Mouse (Mus musculus): ENCODE results near the gene Hsph1. TPM values are rescaled to one million over a fixed set of nuclear protein-coding genes. Genes with fewer than 3 reads are reported as not detected.

Hsph1 gene
- total RNA-seq, 2 experiments from 2014 or later, result 251 to 280 TPM

GRCm38 (mm10) chr5:149607083-149607720 is 29.0 kb downstream of the Hsph1 start:
- intact Hi-C loops (cut with DNase I), result no loop called here
- DNase-seq (ENCODE audit: low spot score in 2 of 2), result no peak

DNA sequence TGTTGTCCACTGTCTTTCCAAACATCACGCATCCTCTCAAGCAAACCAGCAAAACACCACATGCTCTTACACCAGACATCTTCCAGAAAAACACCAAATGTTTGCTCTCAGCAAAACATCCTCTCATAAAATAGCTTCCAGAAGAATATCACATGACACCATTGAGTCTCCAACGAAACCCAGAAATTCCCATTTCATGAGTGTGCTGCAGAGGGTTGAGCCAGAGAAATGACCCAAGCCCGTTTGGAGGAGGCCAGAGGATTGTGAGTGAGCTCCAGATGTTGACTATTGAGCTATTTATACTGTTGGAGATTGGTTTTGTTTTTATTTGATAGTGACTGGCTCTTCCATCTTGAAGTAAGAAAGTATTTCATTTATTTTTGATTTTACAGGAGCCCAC is 32.9 kb downstream of the Hsph1 start:
- intact Hi-C loops (cut with DNase I), result no loop called here
- DNase-seq (ENCODE audit: low spot score in 2 of 2), result no peak

- intact Hi-C loops (cut with DNase I), result no loop called here
- peak in 1 of 2 experiments; percentile 30 for DNase-seq (ENCODE audit: low spot score in 2 of 2)
Observed at GRCm38 (mm10) chr5:149601996-149602395, 34.2 kb downstream of the Hsph1 start.

GRCm38 (mm10) chr5:149597351-149597750 is 38.8 kb downstream of the Hsph1 start:
- DNase-seq (ENCODE audit: low spot score in 2 of 2), result no peak
- intact Hi-C loops (cut with DNase I), result no loop called here

DNA sequence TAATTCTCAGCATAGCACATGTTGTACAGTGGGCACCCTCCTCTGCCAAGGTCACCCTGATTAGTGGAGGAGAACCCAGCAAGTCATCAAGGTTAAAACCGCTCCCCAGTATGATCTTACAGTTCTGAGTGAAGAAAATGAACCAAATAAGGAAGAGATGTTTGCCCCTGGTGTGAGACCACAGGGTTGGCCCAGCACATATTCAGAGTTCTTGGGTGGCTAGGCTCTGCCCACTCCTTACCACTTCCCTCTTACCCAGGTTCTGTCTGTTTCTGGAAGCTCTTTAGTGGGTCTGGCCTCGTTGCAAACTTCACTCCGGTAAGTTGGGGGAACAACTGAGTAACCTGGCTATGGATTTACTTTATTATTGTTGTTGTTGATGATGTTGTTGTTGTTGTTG is 42.0 kb downstream of the Hsph1 start:
- intact Hi-C loops (cut with DNase I), result no loop called here
- DNase-seq (ENCODE audit: low spot score in 2 of 2), result no peak

GRCm38 (mm10) chr5:149589932-149590331 is 46.2 kb downstream of the Hsph1 start:
- no peak for DNase-seq (ENCODE audit: low spot score in 2 of 2)
- intact Hi-C loops (cut with DNase I), result no loop called here

DNA sequence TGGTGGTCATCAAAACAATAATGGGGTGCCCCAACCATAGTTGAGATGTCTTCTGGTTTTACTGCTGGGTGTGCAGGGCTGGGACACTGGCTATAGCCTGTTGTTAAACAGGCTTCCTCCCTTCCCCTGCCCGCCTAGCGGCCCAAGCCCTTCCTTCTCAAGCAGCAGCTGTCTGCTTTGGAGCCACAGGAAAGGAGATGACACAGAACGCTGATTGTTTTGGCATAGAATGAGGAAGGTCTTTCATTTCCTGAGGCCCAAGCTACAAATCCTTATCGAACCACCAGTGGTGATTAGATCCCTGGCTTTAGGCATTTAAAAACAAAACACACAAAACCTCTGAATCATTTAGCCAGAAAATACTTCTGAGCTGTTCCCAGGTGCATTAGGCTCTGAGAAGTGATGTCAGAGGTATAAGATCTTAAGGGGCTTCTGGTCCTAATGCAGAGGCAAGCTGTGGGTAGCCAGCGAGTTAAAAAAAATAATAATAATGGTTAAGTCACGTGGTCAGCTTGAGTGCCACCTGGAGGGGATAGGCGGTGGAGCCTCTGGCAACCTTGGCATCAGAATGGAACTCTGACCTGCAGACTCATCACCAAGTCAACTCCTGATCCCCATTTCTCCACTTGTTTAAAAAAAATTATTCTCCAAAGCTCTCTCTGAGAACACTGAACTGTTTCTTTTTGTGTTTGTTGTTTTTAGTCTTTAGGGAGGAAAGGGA is 47.2 kb downstream of the Hsph1 start:
- intact Hi-C loops (cut with DNase I), result no loop called here
- no peak for DNase-seq (ENCODE audit: low spot score in 2 of 2)

- intact Hi-C loops (cut with DNase I), result no loop called here
- DNase-seq (ENCODE audit: low spot score in 2 of 2), result no peak
Observed at GRCm38 (mm10) chr5:149587327-149587895, 48.8 kb downstream of the Hsph1 start.

DNA sequence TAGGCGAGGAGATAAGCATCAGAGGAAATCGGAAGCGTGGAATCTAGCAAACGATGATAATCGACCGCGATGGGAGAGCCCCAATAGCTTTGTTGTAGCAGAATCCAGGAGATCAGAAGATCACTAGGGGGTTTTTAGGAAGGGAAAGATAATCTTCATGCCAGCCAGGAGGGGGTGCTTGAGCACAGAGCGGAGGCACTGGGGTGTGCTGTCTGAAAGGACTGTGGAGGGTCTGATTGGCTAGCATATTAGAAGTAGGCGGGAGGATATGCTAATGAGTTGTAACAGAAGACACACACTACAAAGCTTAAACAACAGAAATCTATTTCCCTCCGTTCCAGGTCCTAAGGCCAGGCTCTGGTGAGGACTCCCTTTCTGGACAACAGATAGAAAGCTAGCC is 50.3 kb downstream of the Hsph1 start:
- intact Hi-C loops (cut with DNase I), result no loop called here
- no peak for DNase-seq (ENCODE audit: low spot score in 2 of 2)

- intact Hi-C loops (cut with DNase I), result no loop called here
- no peak for DNase-seq (ENCODE audit: low spot score in 2 of 2)
Observed at GRCm38 (mm10) chr5:149585231-149585630, 50.9 kb downstream of the Hsph1 start.

- intact Hi-C loops (cut with DNase I), result no loop called here
- DNase-seq (ENCODE audit: low spot score in 2 of 2), result peak in 1 of 2 experiments; percentile 41
Observed at GRCm38 (mm10) chr5:149584154-149584655, 52.0 kb downstream of the Hsph1 start.

GRCm38 (mm10) chr5:149583507-149583906 is 52.7 kb downstream of the Hsph1 start:
- no peak for DNase-seq (ENCODE audit: low spot score in 2 of 2)
- intact Hi-C loops (cut with DNase I), result no loop called here

DNA sequence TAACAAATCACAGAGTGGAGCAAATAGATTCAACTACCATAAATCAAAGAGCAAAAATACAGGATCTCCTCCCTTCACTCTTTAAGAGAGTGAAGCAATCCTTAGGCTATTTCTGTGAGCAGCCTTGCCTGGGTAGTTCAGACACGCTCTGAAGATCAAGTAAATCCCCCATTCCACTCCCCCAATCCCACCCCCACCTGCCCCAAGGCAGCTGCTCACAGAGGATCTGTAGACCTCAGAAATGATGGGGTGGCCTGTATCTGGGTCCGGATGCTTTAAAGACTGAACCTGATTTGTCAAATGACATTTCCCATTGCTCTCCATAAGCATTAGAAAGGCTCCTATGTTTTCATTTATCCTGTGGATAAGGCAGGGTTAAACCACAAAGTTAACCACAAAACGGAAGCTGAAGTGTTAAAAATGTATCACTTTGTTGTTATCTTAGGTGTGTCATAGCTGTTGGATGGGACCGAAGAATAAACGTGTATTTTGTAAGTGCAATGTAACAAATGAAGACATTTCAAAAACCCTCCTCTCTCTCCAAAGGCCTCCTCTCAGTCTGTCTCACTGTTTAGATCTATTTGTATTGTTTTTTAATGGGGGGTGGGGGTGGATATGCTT is 53.4 kb downstream of the Hsph1 start:
- no peak for DNase-seq (ENCODE audit: low spot score in 2 of 2)
- intact Hi-C loops (cut with DNase I), result no loop called here

DNA sequence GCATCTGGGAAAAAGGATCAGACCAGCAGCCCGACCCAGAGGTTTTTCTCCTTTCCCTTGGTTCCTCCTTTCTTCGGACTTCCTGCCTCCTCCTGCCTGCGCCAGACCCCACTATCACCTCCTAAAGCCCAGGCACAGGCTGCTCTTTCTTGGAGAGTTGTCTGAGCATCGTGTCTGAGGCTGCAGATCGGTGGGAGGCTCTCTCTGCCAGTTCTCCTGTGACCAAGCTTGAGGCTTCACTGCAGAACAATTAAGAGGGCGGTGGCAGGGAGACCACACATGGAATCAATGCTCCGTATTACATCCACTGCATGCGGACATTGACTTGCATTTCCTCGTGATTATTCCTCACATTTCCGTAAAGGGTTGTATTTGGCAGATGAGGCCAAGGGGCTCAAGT is 58.7 kb downstream of the Hsph1 start:
- intact Hi-C loops (cut with DNase I), result no loop called here
- no peak for DNase-seq (ENCODE audit: low spot score in 2 of 2)

- intact Hi-C loops (cut with DNase I), result no loop called here
- DNase-seq (ENCODE audit: low spot score in 2 of 2), result peak in 1 of 2 experiments; percentile 62
Observed at GRCm38 (mm10) chr5:149576977-149577376, 59.2 kb downstream of the Hsph1 start.

DNA sequence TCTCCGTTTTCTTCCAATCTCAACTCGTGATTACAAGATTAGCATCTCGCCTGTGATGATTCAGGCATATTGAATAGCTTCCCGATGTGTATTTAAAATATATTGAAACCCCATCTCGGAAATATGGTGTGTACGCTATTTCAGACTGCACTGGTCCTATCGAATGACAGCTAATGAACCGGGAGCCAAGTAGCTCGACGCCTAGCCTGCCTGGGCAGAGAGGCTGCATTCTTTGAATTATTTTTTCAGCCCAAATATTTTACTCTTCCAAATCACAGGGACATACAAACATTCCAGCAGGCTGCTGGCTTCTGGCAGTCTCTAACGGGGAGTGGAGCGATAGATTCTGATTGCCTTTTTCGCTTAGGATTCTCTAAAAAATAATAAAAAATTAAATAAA is 67.2 kb downstream of the Hsph1 start:
- intact Hi-C loops (cut with DNase I), result no loop called here
- no peak for DNase-seq (ENCODE audit: low spot score in 2 of 2)

- intact Hi-C loops (cut with DNase I), result no loop called here
- peak; percentile 43 to 82 for DNase-seq (ENCODE audit: low spot score in 2 of 2)
Observed at GRCm38 (mm10) chr5:149566957-149567356, 69.2 kb downstream of the Hsph1 start.

GRCm38 (mm10) chr5:149566026-149566425 is 70.2 kb downstream of the Hsph1 start:
- intact Hi-C loops (cut with DNase I), result no loop called here
- DNase-seq (ENCODE audit: low spot score in 2 of 2), result no peak

Data from left cerebral cortex, postnatal 14 days (tissue).